26 mouse cellular contexts compared by ENCODE assay signal in the genomic region with DNA sequence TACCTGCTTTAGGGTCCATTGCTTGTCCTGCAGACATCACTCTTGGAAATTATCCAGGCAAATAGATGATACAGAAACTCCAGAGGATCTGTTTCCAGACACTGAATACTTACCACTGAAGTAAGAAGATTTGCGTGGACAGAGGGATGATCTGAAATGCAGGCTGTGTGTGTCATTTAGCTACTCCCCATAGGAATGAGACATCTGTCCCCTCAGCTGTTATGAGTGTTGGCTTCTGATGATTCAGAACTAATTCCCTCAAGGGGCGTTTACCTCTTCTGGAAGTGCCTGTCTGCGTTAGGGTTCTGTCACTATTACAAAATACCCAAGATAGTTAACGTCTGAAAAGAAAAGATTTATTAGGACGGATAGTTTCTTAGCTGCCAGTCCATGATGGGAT.
A peak's percentile ranks its signal among the peaks of the same experiment; 100 is the strongest.
DNase-seq lines count a peak whose midpoint lies in the region; ATAC-seq and TF ChIP-seq lines count a peak whose summit lies in the region.
"Had no signal": no experiment of that assay in that cellular context is flagged by ENCODE, and none has a peak within 500 bp of the region (broad histone marks: within the 10 kb centered on the region; RNA-seq: fewer than 3 reads in every experiment).

No protein-coding gene starts in this region.

- no peaks in the 10 kb centered on the region for H3K4me1 ChIP-seq in limb, embryonic 14.5 days (ENCODE audit: control insufficient read depth, insufficient read depth, low read length)
- H3K4me1 ChIP-seq in limb, embryonic 10.5 days: no peaks in the 10 kb centered on the region
- H3K4me1 ChIP-seq: embryonic facial prominence, embryonic 12.5 days; embryonic facial prominence, embryonic 15.5 days; heart, embryonic 12.5 days; heart, embryonic 15.5 days; hindbrain, embryonic 10.5 days had no signal

- H3K36me3 ChIP-seq in limb, embryonic 14.5 days (ENCODE audit: control insufficient read depth, insufficient read depth, low read length): no peaks in the 10 kb centered on the region
- H3K36me3 ChIP-seq in limb, embryonic 10.5 days: no peaks in the 10 kb centered on the region
- H3K36me3 ChIP-seq: embryonic facial prominence, embryonic 12.5 days; embryonic facial prominence, embryonic 15.5 days; heart, embryonic 12.5 days; heart, embryonic 15.5 days; hindbrain, embryonic 10.5 days had no signal

- DNase-seq in limb, embryonic 14.5 days (ENCODE audit: low spot score): peak; percentile 15
- no peak for DNase-seq in limb, embryonic 10.5 days (ENCODE audit: low spot score)
- DNase-seq in 3T3-L1 (ENCODE audit: low read depth, low spot score): peak; percentile 25
- peak; percentile 53 for DNase-seq in brain, adult 2 months (ENCODE audit: low read depth, low spot score)
- DNase-seq in skeletal muscle tissue, adult 2 months (ENCODE audit: low read depth, low spot score): peak; percentile 19
- no peak for DNase-seq in spleen, postnatal 36 days (ENCODE audit: low spot score in 2 of 2)
- DNase-seq: adrenal gland, adult 8-10 months; adrenal gland, postnatal 25 days; cerebellum, adult 2 months; cerebellum, adult 9-11 months; cerebellum, postnatal 25 days; forebrain, postnatal 0 days; gastrocnemius, adult 2 months; gastrocnemius, postnatal 14 days; heart, adult 18-20 months; heart, postnatal 10 days; heart, postnatal 36 days had no signal

- no peak for ATAC-seq in limb, embryonic 14.5 days (ENCODE audit: low FRiP score, low read depth)
- ATAC-seq: activated CD4-positive, CD25-positive, alpha-beta regulatory T cell, adult 4 months; forebrain, embryonic 14.5 days; forebrain, postnatal 0 days; hindbrain, postnatal 0 days had no signal

- WGBS in limb, embryonic 14.5 days: 66% methylated on average over 5 of the region's 5 CpGs
- WGBS in limb, embryonic 10.5 days: 73% methylated on average over 5 of the region's 5 CpGs

- no peak overlapping the region for H3K4me2 ChIP-seq in limb, embryonic 14.5 days (replicated peaks; ENCODE audit: low read depth, low read length, severe bottlenecking)
- H3K4me2 ChIP-seq: embryonic facial prominence, embryonic 12.5 days; embryonic facial prominence, embryonic 15.5 days; heart, embryonic 12.5 days; heart, embryonic 15.5 days; hindbrain, embryonic 14.5 days had no signal

- H3K4me3 ChIP-seq in limb, embryonic 14.5 days (replicated peaks; ENCODE audit: low read length): no peak overlapping the region
- H3K4me3 ChIP-seq in limb, embryonic 10.5 days: no peak overlapping the region
- H3K4me3 ChIP-seq: embryonic facial prominence, embryonic 12.5 days; embryonic facial prominence, embryonic 15.5 days; gastrocnemius, adult 2 months; heart, embryonic 12.5 days; heart, embryonic 15.5 days; hindbrain, embryonic 10.5 days had no signal

- no peak overlapping the region for H3K27ac ChIP-seq in limb, embryonic 14.5 days (replicated peaks; ENCODE audit: low read depth, low read length)
- no peak overlapping the region for H3K27ac ChIP-seq in limb, embryonic 10.5 days
- H3K27ac ChIP-seq: embryonic facial prominence, embryonic 12.5 days; embryonic facial prominence, embryonic 15.5 days; gastrocnemius, adult 2 months; heart, embryonic 15.5 days; hindbrain, embryonic 10.5 days; hindbrain, embryonic 14.5 days; hindbrain, postnatal 0 days had no signal

- no peaks in the 10 kb centered on the region for H3K27me3 ChIP-seq in limb, embryonic 14.5 days (ENCODE audit: control insufficient read depth, insufficient read depth, low read length)
- no peaks in the 10 kb centered on the region for H3K27me3 ChIP-seq in limb, embryonic 10.5 days (ENCODE audit: low read depth, poor library complexity, severe bottlenecking)
- H3K27me3 ChIP-seq: embryonic facial prominence, embryonic 12.5 days; embryonic facial prominence, embryonic 15.5 days; heart, embryonic 12.5 days; heart, embryonic 15.5 days had no signal

- H3K9me3 ChIP-seq in limb, embryonic 14.5 days (ENCODE audit: control insufficient read depth, low read length): no peaks in the 10 kb centered on the region
- H3K9me3 ChIP-seq in limb, embryonic 10.5 days (replicated peaks): no peaks in the 10 kb centered on the region
- H3K9me3 ChIP-seq: embryonic facial prominence, embryonic 12.5 days; embryonic facial prominence, embryonic 15.5 days; heart, embryonic 12.5 days; heart, embryonic 15.5 days; hindbrain, embryonic 10.5 days had no signal

- H3K9ac ChIP-seq in limb, embryonic 14.5 days (ENCODE audit: low read depth, low read length, severe bottlenecking): no peak overlapping the region
- H3K9ac ChIP-seq: embryonic facial prominence, embryonic 12.5 days; embryonic facial prominence, embryonic 15.5 days; forebrain, postnatal 0 days; heart, embryonic 12.5 days; heart, embryonic 15.5 days; hindbrain, embryonic 14.5 days had no signal

- no peak for TF ChIP-seq POLR2A in limb, embryonic 14.5 days (IDR thresholded peaks at IDR 0.05; ENCODE audit: borderline replicate concordance, extremely low read depth, insufficient read depth, insufficient read length)

Comparison
In these comparisons a context has a peak if more than half of its experiments do, and no peak if none do; other contexts are left out.
1. DNase-seq: peak in limb, embryonic 14.5 days (single experiment), 3T3-L1 (single experiment), brain, adult 2 months (single experiment) and skeletal muscle tissue, adult 2 months (single experiment); none in limb, embryonic 10.5 days (single experiment) and spleen, postnatal 36 days (0 of 2).